Mouse (Mus musculus): Measurements from ENCODE around the gene Nr1d1.
"Not testable (repeated sequence)": the region's sequence is repeated elsewhere in the genome, so short reads cannot be mapped to it uniquely, and the experiment has no call there.

The Nr1d1 gene

DNA sequence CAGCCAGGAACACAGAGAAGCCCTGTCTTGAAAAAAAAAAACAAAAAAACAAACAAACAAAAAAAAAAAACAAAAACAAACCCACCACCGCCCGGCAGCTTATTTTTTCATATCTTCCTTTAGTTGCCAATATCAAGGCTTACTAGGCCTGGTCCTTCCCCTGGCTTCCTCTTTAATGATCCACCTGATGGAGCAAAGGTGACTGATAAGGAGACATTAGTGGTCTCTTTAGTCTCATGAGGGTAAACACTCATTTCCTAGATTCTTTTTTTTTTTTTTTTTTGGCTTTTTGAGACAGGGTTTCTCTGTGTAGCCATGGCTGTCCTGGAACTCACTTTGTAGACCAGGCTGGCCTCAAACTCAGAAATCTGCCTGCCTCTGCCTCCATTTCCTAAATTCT is 37.9 kb downstream of the Nr1d1 start:
- not testable (repeated sequence) for DNase-seq (ENCODE audit: low spot score)

DNA sequence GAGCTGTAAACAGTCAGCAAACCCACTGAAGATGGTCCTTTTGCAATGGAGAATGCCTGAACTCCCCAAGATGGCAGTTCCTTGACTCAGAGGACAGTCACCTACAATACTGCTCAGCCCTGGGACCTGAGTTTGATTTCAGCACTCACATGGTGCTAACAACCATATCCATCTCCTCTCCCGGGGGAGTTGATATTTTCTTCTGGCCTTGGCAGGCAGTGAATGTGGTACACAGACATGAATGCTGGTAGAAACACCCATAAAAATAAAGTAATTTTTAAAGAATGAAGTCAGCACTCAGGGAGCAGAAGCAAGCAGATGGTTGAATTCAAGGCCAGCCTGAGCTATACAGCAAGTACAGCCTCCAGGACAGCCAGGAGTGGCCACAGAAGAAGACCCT is 39.0 kb downstream of the Nr1d1 start:
- peak; percentile 7 for DNase-seq (ENCODE audit: low spot score)

GRCm38 (mm10) chr11:98735111-98735510 is 40.0 kb downstream of the Nr1d1 start:
- peak; percentile 46 for DNase-seq (ENCODE audit: low spot score)

DNA sequence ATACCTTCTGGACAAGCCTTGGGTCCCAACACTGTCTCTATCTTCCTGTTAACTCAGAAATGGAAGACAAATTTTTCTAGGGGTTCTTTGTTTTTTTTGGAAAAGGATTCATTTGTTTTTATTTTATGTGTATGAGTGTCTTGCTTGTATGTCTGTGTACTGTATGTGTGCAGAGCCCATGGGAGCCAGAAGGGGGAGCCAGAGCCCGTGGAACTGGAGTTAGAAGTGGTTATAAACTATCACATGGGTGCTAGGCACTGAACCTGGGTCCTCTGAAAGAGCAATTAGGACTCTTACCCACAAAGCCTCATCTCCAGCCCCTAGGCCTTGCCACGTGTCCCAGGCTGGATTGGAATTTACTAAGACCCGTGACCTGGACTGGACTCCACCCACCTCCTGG is 41.1 kb downstream of the Nr1d1 start:
- peak; percentile 7 for DNase-seq (ENCODE audit: low spot score)

- DNase-seq (ENCODE audit: low spot score): peak; percentile 80
Observed at GRCm38 (mm10) chr11:98731134-98731533, 44.0 kb downstream of the Nr1d1 start.

DNA sequence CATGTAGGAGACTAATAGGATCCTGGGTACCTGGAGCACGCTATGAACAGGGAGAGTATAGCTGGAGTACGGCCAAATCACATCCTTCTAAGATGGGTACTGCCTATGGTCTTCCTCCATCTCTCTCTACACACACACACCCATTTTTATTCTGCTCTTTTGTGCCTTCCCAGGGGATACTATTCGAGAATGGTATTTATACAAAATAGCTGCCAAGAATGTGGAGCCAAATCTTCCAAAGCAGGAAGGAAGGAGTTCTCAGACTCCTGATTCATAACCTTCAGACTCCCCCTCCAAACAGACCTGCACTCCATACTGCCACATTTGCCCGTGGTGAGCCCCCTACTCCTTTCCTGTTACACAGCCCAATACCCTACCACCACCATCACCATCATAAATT is 44.4 kb downstream of the Nr1d1 start:
- no peak for DNase-seq (ENCODE audit: low spot score)

DNA sequence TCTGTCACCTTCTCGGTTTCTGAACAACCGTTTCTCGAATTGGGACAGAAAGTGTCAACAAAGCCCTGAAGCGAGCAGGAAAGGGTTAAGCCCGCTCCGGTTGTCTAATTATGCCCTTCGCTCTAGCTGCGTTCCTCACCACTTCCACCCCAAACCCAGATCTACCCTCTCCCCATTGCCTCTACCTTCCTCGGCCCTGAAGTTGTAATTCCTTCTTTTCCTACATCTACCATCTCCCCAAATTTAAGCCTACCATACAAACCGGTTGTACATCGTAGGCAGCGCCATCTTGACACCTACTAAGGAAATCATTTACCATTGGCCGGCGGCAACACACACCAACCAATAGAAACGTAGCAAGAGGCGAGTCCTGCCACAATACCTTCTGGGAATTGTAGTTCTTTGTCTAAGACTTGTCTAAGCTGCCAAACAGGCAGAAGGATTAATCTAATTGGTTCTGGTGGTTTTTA is 46.0 kb downstream of the Nr1d1 start, which contains the start of gene Med24:
Gene Med24, minus strand, starts transcription at position 317 of the 470 bp plus-strand sequence.
- peak; percentile 93 for DNase-seq (ENCODE audit: low spot score)

DNA sequence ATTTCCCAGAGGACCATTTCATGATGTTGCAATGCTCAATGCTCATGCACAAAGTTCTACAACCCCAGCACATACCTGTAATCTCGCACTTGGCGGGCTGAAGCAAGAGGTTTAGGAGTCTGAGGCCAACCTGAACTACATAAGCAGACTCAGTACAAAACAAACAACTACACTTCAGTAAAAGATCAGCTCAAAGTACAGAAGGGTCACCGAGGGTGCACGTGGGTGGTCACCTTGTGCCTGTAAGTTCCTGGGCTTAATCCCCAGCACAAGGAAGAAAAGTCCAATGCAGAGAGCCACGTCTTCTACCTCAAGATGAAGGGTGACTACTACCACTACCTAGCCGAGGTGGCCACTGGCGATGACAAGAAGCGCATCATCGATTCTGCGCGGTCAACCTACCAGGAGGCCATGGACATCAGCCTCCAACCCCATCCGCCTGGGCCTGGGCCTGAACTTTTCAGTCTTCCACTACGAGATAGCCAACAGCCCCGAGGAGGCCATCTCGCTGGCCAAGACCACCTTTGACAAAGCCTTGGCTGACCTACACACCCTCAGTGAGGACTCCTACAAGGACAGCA is 49.1 kb downstream of the Nr1d1 start:
- no peak for DNase-seq (ENCODE audit: low spot score)

DNA sequence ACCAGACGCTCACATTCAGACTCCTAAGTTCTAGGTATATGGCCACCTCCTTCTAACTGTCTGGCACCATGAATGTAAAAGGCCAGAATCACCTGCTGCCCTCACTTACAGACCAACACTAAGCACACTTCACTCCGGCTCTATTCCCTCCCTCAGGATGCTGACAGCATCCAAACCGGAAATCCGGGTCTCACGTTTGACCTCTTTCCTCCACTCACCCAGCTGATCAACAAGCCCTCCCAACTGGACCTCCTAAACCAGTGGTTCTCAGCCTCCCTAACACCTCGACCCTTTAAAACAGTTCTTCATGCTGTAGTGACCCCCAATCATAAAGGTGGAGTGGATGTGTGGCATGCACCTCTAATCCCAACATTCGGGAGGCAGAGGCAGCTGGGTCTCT is 52.0 kb downstream of the Nr1d1 start:
- no peak for DNase-seq (ENCODE audit: low spot score)

GRCm38 (mm10) chr11:98721458-98722226 is 53.5 kb downstream of the Nr1d1 start:
- peak; percentile 65 for DNase-seq (ENCODE audit: low spot score)

DNA sequence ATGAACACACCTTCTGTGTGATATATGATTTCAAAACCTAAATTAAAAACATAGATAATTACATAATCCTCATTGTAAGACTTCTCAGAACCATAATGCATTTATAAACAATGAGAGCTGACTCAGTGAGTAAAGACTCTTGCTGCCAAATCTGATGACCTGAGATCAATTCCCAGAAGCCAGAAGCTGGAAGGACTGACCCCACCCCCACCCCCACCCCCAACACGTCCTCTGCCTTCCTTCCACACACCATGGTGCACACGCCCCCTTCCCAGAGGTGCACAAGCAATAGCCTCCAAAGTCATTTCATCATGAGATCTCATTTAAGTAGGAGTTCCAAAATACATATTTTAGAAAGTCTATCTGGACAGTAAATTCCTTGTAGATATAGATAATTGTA is 54.4 kb downstream of the Nr1d1 start:
- DNase-seq (ENCODE audit: low spot score): no peak
